Mouse (Mus musculus): ENCODE measurements around the gene Slc25a43.

Gene Slc25a43

GRCm38 (mm10) chrX:36743503-36744101 is at the start of gene Slc25a43:
Slc25a43 (plus strand) TSS chrX:36743659.
- no peak for DNase-seq (ENCODE audit: low spot score in 2 of 2)

GRCm38 (mm10) chrX:36740124-36740951 is 3.1 kb upstream of the Slc25a43 start:
- no peak for DNase-seq (ENCODE audit: low spot score in 2 of 2)

- DNase-seq (ENCODE audit: low spot score in 2 of 2) = no peak
These were observed 2.2 kb upstream of the Slc25a43 start for GRCm38 (mm10) chrX:36741278-36741677.

- no peak for DNase-seq (ENCODE audit: low spot score in 2 of 2)
These were observed 715 bp upstream of the Slc25a43 start for GRCm38 (mm10) chrX:36742744-36743143.

GRCm38 (mm10) chrX:36744735-36745134 is 1.3 kb downstream of the Slc25a43 start:
- no peak for DNase-seq (ENCODE audit: low spot score in 2 of 2)

- no peak for DNase-seq (ENCODE audit: low spot score in 2 of 2)
These were observed 1.9 kb downstream of the Slc25a43 start for GRCm38 (mm10) chrX:36745333-36745732.

GRCm38 (mm10) chrX:36746789-36747188 is 3.3 kb downstream of the Slc25a43 start:
- no peak for DNase-seq (ENCODE audit: low spot score in 2 of 2)

GRCm38 (mm10) chrX:36748573-36748972 is 5.1 kb downstream of the Slc25a43 start:
- no peak for DNase-seq (ENCODE audit: low spot score in 2 of 2)

GRCm38 (mm10) chrX:36749281-36749785 is 5.9 kb downstream of the Slc25a43 start:
- DNase-seq (ENCODE audit: low spot score in 2 of 2) = no peak

GRCm38 (mm10) chrX:36750591-36750990 is 7.1 kb downstream of the Slc25a43 start:
- no peak for DNase-seq (ENCODE audit: low spot score in 2 of 2)

GRCm38 (mm10) chrX:36752586-36752985 is 9.1 kb downstream of the Slc25a43 start:
- no peak for DNase-seq (ENCODE audit: low spot score in 2 of 2)

GRCm38 (mm10) chrX:36757796-36758472 is 14.5 kb downstream of the Slc25a43 start:
- DNase-seq (ENCODE audit: low spot score in 2 of 2) = no peak

- no peak for DNase-seq (ENCODE audit: low spot score in 2 of 2)
These were observed 15.1 kb downstream of the Slc25a43 start for GRCm38 (mm10) chrX:36758566-36758965.

GRCm38 (mm10) chrX:36760946-36761635 is 17.6 kb downstream of the Slc25a43 start:
- DNase-seq (ENCODE audit: low spot score in 2 of 2) = peak in 1 of 2 experiments; percentile 28

GRCm38 (mm10) chrX:36762289-36762688 is 18.8 kb downstream of the Slc25a43 start:
- DNase-seq (ENCODE audit: low spot score in 2 of 2) = no peak

GRCm38 (mm10) chrX:36762894-36763293 is 19.4 kb downstream of the Slc25a43 start:
- no peak for DNase-seq (ENCODE audit: low spot score in 2 of 2)

- no peak for DNase-seq (ENCODE audit: low spot score in 2 of 2)
These were observed 20.0 kb downstream of the Slc25a43 start for GRCm38 (mm10) chrX:36763298-36763933.

GRCm38 (mm10) chrX:36763934-36764317 is 20.5 kb downstream of the Slc25a43 start:
- no peak for DNase-seq (ENCODE audit: low spot score in 2 of 2)

- no peak for DNase-seq (ENCODE audit: low spot score in 2 of 2)
These were observed 23.9 kb downstream of the Slc25a43 start for GRCm38 (mm10) chrX:36767386-36767785.

GRCm38 (mm10) chrX:36772591-36772990 is 29.1 kb downstream of the Slc25a43 start:
- no peak for DNase-seq (ENCODE audit: low spot score in 2 of 2)

GRCm38 (mm10) chrX:36775520-36775919 is 32.1 kb downstream of the Slc25a43 start:
- DNase-seq (ENCODE audit: low spot score in 2 of 2) = no peak

Measured in cerebellum, postnatal 4 days (tissue).